Mouse (Mus musculus) olfactory bulb, adult 2 months (tissue): ENCODE measurements at regions not wholly inside any gene's neighbourhood (a gene's known extent, or its start where the extent isn't known, plus 50 kb on each side); places are given as distances from the start of the nearest gene placed in this dataset.

Experiments used
- CTCF ChIP-seq: fragments of 200-500 bp; IDR thresholded peaks from 2 replicates; pipeline ENCODE4 v1.5.1; 2012; ENCODE audit warnings: low read depth, mild to moderate bottlenecking, low read length, moderate library complexity; ENCODE audit not compliant: insufficient read depth
- POLR2A ChIP-seq: fragments of 200-500 bp; IDR thresholded peaks from 2 replicates; pipeline ENCODE4 v1.6.1; 2012; ENCODE audit warnings: mild to moderate bottlenecking, low read depth, low read length, moderate library complexity; ENCODE audit not compliant: insufficient read depth

GRCm38 (mm10) chr6:93581141-93581540 is 637.8 kb upstream of the Adamts9 start:
- TF ChIP-seq CTCF (no peak), POLR2A (no peak)
